Mouse (Mus musculus) 416B (cell line): ENCODE results near the gene Fam168b.

Source experiments
- DNase-seq: peaks from one replicate; pipeline ENCODE4 v3.0.0; 2011; ENCODE audit warnings: low read depth

Gene Fam168b

DNA sequence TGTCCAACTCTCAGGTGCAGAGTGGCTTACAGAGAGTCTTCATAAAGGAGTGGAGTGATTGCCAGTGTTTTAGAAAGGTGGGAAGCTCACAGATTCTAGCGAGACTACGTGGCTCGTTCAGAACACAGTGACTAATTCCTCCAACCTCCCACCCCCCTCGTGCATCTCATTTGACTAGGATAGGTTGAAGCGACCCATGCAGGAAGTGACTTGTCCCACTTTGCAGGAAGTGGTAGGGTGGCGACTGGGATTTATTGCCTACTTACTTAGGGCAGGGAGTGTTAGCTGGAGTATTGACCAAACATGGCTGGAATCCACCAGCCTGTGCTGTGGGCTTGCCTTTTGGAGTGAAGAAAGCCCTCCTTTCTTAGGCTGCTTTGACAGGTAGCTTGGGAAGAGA lies 8.7 kb upstream of the Fam168b start:
- peak; percentile 73 for DNase-seq

DNA sequence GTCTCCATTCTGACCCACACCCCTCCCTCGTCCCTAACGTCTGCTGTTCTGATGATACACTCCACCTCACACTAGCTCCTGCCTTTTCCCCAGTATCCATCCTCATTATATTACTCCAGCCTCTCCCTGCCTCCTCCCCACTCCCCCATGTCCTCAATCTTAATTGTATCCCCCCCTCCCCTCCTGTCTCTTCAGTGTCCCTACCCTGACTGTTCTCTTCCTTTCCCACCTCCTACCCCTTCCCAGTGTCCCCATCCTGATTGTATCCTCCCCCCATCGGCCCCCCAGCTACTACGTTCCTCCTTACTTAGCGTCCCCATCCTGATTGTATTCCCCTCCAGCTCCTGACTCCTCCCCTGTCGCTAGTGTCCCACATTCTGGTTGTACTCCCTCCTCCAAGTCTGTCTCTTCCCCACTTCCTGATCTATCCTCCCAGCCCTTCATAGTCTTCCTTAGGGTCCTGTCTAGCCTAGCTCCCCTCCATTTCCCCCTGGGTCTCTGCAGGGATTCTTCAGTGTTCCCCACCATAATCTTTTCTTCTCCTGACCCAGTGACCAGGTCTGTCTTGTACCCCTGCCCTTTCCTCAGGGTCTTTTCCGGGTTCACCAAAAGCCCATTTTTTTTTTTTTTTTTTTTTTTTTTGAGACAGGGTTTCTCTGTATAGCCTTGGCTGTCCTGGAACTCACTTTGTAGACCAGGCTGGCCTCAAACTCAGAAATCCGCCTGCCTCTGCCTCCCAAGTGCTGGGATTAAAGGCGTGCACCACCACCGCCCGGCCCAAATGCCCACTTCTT lies 7.7 kb upstream of the Fam168b start:
- DNase-seq, result no peak

GRCm38 (mm10) chr1:34849745-34850342 lies 7.0 kb upstream of the Fam168b start, which contains the start of gene Plekhb2:
Plekhb2 (plus strand) TSS chr1:34849976.
- peak; percentile 66 for DNase-seq

DNA sequence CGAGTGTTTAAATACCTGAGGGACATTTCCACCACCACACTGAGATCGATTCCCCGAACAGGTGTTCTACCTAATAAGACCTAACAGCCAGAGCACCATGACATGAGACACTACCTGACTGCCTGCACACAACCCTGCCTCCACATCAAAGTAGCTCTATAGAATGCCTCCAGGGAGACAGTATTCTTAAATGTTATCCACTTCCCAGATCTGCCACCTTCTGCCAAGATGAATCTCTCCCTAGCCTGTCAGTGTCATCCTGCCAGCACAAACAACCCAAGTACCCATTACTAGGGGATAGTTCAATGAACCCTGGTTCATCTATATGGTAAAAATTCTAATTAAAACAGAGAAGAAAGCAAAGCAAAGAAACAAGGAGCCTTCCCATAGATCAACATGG lies 4.2 kb upstream of the Fam168b start:
- DNase-seq, result no peak

DNA sequence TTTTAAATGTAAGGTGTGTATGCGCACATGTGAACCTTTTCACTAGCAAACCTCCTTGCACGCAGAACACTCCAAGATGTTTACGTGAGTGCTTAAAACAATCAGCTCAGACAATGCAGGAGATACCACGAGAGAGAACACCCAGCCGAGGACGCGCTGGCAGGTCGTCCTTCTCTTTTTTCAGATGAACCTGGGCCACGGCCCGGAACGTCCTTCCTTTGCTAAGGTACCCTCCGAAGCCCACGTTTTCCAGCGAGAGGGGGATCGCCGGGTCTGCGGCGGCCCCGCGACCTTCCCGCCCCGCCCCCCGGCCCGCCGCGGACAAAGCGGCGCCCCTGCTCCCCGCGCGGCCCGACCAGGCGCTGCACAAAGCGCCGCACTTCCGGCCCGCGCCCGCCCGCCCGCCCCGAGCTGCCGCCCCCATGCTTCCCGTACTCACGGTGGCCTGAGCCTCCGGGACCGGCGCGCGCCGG lies 440 bp downstream of the Fam168b start:
- no peak for DNase-seq

- peak; percentile 49 for DNase-seq
These were observed 1.0 kb downstream of the Fam168b start for GRCm38 (mm10) chr1:34841709-34842388.

DNA sequence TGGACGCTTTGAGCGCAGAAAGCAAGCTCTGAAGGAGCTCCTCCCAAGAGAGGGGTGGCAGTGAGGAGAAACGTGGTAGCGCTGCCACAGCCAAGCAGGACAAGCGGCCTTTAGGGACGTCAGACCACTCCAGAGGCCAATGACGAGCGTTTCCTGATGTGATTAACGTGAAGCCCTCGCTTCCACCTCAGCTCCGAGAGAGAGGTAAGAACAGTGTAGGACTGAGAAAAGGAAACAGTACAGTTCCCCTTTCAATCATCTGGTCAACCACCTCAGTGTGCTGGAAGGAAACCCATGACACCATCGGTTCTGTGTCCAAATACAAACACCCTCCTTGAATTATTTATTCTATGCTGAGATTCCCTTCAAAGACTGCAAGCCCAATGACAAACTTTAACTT lies 3.6 kb downstream of the Fam168b start:
- DNase-seq, result peak; percentile 84

DNA sequence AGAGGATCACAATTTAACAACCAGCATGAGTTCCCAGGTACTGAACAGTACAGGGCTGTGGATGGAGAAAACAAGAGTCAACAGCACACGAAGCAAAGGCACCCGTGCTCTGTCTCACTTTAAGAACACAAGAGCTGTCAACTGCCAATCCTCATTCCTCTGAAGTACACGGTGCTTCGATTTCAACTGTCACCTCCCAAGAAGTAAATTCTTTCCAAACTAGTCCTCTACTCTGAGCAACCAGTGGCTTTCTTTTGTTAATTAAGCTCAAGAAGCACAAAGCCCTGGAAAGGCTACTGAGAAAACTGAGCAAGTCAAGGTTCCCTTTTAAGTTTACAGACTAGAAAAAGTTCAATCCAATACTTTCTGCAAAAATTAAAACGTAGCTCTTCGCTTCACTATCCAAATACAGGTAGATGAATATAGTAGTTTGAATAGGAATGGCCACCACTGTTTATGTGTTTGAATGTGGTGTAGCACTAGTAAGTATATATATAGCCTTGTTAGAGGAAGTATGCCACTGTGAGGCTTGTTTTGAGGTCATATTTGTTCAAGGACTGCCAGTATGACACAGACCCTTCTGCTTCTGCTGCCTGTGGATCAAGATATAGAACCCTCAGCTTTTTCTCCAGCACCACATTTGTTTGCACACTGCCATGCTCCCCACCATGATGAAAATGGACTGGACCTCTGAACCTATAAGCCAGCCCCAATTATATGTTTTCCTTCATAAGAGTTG lies 4.7 kb downstream of the Fam168b start:
- DNase-seq, result peak; percentile 70

GRCm38 (mm10) chr1:34834904-34835303 lies 8.0 kb downstream of the Fam168b start:
- DNase-seq, result no peak

GRCm38 (mm10) chr1:34831381-34831780 lies 11.5 kb downstream of the Fam168b start:
- no peak for DNase-seq

DNA sequence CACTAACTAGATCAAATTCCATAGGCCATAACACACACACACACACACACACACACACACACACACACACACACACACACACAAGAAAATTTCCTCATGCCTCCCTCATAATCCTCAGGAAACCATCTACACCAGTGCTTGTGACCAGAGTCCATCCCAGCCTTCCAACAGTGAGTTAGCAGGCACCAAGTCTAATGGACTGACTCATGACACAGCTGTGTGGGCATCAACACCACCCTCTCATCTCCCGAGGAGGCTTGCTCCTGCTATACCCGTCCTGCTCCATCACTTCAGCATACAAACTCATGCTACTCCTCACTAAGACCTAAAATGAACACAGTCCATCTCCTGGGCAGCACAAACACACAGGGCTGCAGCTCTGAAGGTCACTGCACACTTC lies 11.9 kb downstream of the Fam168b start:
- DNase-seq, result no peak

- no peak for DNase-seq
These were observed 14.2 kb downstream of the Fam168b start for GRCm38 (mm10) chr1:34828528-34829294.

GRCm38 (mm10) chr1:34827900-34828299 lies 15.0 kb downstream of the Fam168b start:
- no peak for DNase-seq

DNA sequence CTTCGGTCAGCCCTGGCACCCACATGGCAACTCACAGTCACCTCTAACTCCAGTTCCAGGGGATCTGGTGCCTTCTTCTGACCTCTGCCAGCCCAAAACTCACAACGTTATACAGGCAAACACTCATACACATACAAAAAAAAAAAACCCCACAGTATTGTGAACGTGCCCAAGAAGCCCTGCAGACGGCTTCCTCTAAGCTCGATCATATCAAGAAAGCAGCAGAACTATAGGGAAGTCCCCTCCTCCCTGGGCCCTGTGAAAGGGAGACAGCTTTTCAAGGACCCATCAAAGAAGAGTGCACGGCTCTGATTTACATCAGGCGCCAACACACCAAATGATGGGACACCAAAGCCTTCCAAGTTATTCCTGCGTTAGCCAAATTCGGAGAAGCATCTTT lies 17.0 kb downstream of the Fam168b start:
- DNase-seq, result no peak

GRCm38 (mm10) chr1:34824208-34824607 lies 18.7 kb downstream of the Fam168b start:
- DNase-seq, result no peak

DNA sequence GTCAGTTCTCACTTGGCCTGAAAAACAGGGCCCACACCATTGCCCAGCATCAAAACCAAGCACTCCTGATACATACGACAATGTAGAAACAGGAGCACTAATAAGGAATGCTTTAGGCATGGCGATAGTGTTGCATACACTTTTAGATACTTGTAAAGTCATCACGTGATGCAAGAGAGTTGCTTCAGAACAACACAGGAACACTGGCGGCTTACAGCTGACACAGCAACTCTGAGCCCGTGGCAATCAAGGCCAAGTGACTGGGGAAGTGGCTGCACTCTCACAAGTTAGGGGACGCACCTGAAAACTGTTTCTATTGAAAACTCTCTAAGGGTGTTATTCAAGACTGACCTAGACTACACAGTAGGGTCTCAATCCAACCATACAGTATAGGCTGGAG lies 19.5 kb downstream of the Fam168b start:
- peak; percentile 52 for DNase-seq

- DNase-seq, result no peak
These were observed 20.1 kb downstream of the Fam168b start for GRCm38 (mm10) chr1:34822746-34823145.

- no peak for DNase-seq
These were observed 20.9 kb downstream of the Fam168b start for GRCm38 (mm10) chr1:34822003-34822402.

- peak; percentile 36 for DNase-seq
These were observed 21.5 kb downstream of the Fam168b start for GRCm38 (mm10) chr1:34821411-34821810.

- no peak for DNase-seq
These were observed 23.5 kb downstream of the Fam168b start for GRCm38 (mm10) chr1:34819225-34819910.

DNA sequence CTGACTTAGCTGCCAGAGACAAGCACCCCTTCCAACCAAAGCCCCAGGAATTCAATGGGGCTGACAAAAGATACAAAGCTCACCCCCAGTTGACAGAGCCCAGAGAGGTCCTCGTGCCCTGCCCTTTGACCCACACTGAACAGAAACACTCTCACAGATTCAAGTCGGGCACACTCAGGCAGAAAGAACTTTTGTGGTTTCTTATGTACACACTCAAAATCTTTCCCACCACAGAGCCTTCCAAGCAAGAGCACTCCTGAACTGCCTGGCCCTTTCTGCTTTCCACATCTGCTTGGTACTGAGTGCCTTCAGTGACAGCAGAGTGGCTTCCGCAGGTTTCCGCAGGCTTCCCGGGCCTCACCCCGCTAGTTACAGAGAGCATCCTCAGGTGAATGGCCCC lies 27.0 kb downstream of the Fam168b start:
- DNase-seq, result no peak
